Mouse (Mus musculus): ENCODE results near the gene Klf13.
A peak's percentile ranks its signal among the peaks of the same experiment; 100 is the strongest.

Gene Klf13

DNA sequence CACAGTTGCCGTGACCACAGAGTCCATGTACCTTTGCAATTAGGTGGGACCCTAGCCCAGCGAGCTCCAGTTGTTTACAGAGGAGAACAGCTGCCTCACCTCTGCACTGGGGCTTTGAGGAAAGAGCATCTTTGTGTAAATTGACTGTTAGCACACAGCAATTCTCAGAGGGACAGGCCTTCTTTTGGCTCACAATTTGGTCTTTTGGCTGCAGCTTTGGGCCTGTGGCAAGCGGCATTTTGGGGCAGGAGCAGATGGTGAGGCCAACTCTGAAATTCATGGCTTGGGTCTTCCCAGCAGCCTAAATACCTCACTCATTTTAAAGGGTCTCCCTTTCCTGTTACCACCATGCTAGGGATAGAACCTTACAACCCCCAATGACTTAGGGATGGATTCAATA, 10.5 kb upstream of the Klf13 start:
- no peak for DNase-seq (ENCODE audit: low spot score)

DNA sequence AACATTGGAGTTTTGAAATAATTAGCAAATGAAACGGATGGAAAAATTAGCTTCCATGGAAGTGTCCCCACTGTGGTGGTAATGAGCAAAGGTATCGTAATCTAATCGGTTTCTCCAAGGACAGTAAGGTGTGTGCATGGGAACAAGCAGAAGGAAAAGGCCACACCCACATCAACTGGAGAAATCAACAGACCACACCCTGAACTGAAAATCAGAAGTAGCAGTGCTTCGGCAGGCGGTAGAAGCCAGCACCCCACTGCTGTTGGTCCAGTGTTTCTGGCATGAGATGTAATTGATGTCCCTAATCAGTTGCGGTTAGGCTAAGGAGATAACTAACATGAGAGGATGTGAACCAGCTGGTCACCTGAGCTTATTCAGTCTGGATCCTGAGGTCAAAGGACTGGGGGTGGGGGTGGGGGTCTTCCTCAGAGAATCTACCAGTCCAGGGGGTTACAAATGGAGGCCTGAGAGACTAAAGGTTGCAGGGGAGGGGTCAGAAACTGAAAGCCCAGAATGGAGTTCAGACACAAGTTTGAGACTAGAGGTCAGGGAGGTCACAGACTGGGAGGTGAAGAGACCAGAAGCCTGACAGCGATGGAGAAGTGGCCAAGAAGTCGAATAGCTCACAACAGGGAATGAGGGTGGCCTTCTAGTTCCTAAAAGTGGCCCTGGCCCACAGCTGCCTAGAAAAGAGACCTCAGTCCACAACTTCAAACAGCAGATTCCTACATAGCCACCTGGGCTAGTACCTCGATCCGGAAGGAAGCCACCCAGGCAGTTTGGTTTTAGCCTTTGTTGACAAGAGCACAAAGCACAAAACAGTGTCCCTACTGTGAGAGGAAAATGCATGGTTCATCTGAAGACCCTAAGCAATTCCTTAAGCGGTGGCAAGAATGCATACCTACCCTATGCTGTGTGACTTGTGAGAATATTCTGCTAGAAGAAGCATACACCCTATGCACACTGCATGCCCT, 9.1 kb upstream of the Klf13 start:
- no peak for DNase-seq (ENCODE audit: low spot score)

GRCm38 (mm10) chr7:63943946-63944345, 5.2 kb upstream of the Klf13 start:
- DNase-seq (ENCODE audit: low spot score) = no peak

- DNase-seq (ENCODE audit: low spot score) = no peak
Measured at GRCm38 (mm10) chr7:63941501-63941900, 2.8 kb upstream of the Klf13 start.

DNA sequence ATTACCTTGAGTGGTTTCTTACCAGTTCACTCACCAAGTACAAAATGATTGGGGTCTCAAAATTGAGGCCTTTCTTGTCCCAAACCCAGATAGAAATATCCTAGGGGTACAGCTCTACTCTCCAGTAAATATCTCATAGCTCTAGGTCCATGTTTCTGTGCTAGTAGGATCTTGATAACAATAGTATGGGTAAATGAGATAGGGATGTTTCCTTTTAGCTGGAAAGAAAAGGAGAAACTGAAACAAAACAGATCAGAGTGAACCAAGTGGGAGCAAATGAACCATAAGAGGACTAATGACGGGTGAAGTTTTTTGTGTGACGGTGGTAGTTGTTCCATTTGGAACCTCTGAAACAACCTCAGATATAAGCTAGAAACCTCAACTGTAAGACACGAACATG, 2.3 kb upstream of the Klf13 start:
- no peak for DNase-seq (ENCODE audit: low spot score)

DNA sequence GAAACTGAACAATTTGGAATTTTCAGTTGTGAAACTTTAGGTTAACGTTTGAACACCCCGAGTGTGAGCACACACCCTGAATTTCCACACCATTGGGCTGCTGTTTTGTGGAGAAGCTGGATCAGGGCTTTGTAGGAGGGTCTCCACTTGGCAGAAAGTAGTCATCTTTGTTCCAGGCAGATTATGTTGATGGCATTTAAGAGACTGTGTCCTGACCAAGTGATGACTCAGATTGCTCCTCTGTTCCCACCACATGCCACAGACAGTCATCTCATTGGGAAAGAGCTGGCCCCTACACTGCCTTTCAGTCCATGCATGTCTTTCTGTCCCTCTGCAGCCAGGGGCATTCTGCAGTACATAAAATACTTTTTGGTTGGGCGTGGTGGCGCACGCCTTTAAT, 1.6 kb upstream of the Klf13 start:
- DNase-seq (ENCODE audit: low spot score) = no peak

DNA sequence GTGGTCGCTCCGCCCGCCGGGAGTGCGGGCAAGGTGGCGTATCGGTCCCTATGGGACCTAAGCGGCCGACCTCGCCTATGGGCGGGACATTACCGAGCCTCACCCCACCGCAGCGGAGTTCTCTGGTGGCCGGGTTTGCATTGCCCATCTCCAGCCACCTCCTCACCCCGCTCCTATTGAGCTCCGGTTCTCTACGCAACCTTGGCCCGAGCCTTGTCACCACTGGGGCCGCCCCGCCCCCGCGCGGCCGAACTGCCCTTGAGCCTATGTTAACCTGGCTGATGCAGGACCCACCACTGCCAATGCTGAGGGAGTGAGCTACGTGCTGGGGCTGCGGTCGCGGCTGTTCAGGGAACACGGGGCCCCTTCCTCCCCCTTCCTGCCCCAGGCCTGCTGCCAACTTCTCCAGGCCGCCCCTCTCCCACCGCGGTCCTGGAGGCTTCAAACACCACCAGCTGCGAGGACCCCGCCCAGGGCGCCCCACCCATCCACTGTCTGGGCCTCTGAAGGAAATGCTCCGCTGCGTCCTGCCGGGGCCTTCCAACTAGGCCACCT, 759 bp upstream of the Klf13 start:
- peak; percentile 40 for DNase-seq (ENCODE audit: low spot score)

DNA sequence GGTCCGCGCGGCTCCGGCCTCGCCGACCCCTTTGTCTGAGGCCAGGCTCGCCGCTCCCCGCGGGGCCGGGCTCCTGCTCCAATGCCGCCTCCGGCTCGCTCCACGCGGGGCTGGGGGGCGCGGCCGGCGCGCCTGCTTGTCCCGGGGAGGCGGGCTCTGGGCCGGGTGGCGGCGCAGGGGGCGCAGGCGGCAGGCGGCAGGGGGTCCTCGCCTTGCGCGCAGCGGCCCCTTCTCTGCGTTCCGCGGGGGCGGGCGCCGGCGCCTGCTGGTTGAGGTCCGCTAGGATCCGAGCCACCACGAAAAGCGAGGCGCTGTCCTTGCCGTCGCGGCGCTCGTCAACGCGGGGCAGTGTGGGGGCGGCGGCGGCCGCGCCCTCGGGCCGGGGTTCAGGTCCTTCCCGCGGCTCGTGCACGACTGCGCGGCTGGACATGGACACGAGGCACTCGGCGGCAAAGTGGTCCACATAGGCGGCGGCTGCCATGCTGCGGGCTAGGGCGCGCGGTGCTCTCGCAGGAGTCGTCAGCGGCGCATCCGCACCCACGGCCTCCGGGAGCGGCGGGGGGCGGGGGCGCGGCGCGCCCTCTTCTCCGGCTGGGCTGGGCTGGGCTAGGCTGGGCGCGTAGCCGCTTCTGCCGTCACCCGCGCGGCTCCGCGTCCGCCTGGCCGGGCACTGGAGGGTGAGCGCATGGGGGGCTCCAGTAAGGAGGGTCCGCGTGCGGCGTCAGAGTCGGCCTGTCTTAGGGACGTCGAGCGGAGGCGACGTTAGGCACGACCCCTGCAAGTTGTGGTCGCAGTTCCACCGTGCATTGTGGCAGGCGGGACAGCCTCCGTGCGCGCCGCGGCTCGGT, 425 bp downstream of the Klf13 start:
- DNase-seq (ENCODE audit: low spot score) = no peak

DNA sequence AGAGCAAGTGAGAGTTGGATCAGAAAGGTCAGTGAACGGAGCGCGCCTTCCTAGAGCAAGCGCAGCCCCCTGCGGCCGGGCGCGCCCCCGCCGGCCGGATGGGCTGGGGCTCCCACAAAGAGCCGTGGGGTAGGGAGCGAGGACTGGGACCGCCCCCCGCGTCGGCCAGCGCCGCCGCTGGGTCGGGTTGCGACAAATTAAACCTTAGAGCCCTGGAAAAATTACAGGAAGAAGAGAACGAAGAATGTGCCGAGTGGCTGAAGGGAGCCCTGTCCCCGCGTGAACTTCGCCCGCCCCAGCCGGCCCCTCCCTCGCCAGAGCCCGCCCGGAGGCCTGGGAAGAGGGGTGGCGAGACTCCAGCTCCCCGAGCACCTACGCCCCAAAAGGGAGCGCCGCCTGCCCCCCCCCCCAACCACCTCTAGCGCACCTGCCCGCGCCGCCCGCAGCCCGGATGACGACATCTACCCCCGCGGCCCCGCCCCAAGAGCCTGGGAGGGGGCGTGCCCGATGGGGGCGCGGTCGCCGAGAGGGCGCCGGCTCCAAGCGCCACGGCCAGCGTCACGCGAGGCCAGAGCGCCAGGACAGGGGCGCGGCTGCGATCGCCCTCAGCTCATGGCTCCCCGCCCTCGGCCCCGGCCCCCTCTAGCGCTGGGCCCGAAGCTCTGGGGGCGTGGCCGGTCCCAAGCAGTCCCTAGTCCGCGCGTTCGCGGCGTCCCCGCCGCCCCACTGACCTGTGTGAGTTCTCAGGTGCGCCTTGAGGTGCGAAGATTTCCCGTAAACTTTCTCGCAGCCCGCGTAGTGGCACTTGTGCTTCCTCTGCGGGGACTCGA, 1.3 kb downstream of the Klf13 start:
- peak; percentile 81 for DNase-seq (ENCODE audit: low spot score)

DNA sequence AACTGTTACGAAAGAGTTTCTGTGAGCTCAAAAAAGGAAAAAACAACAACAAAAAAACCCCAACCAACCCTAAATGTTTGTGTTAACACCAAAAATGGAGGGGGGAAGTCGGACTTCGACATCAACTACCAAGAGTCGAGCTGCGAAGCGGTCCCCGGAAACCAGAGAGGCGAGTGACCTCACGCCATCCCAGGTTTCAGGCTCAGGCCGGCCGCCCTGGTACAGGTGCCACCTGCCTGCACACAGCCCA, 1.8 kb downstream of the Klf13 start:
- peak; percentile 40 for DNase-seq (ENCODE audit: low spot score)

GRCm38 (mm10) chr7:63936188-63936985, 2.3 kb downstream of the Klf13 start:
- peak; percentile 79 for DNase-seq (ENCODE audit: low spot score)

DNA sequence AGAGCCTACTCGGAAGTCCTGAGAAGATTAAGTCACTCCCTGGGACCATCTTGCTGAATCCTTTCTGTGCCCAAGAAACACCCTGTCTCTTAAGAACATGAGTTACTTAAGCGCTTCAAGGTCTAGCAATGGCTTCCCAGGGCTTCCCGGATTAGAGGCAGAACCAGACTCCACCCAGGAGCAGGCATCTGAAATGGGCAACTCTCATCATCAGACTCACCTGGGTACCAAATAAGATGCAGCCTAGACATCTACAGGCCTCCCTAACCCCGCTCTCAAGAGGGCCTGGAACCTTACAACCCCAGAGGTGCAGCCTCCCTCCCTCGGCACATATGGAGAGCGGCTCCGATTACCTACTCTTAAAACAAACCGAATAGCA, 2.9 kb downstream of the Klf13 start:
- DNase-seq (ENCODE audit: low spot score) = no peak

DNA sequence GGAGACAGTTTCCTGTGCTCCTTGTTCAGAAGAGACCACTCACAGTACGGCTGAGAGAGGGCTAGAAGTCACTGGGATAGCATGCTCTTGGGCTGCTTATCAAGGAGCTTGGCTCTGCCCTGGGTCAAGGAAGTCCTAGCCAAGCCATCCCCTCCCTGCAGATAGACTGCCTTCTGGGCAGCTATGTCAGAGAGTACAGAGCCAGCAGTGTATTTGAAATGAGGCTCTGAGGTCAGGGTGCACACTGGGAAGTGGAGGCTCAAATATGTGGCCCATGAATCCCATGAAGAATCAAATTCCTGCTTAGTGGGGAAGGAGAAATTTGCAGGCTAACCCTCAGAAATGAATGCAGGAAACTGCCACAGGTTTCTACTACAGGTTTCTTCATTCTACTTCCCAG, 4.2 kb downstream of the Klf13 start:
- no peak for DNase-seq (ENCODE audit: low spot score)

DNA sequence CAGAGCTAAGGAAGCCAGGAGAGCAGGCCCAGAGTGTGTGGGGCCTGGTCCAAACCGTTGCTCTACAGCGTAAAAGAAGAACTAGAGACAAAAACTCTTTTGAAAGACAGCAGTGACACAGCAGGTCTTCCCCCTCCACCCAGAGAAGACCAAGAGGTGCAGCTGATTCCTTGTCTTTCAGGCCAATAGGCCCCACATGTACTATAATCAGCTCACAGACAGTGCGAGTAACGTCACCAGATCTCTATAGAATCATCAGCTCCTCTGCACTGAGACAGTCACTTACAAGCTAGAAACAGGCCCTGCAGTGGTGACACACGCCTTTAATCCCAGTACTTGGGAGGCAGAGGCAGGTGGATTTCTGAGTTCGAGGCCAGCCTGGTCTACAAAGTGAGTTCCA, 4.8 kb downstream of the Klf13 start:
- no peak for DNase-seq (ENCODE audit: low spot score)

- DNase-seq (ENCODE audit: low spot score) = no peak
Measured at GRCm38 (mm10) chr7:63932461-63932860, 6.3 kb downstream of the Klf13 start.

DNA sequence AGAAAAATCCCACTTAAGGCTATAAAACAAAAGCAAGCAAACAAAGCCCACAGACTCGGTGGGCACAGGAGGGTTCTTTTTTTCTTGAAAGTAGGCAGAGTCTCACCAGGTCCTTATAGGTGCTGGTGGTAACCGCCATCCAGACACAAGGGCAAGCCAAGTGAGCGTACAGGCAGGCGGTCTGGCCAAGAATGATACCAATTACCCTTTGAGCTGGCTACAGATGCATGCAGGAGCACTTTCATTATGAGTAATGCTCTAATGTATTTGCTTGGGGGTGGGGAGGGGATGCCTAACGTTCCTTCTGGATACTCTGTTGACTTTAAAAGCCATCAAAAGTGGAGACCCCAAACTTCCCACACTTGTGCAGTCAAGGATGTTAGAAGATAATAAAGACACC, 7.9 kb downstream of the Klf13 start:
- no peak for DNase-seq (ENCODE audit: low spot score)

DNA sequence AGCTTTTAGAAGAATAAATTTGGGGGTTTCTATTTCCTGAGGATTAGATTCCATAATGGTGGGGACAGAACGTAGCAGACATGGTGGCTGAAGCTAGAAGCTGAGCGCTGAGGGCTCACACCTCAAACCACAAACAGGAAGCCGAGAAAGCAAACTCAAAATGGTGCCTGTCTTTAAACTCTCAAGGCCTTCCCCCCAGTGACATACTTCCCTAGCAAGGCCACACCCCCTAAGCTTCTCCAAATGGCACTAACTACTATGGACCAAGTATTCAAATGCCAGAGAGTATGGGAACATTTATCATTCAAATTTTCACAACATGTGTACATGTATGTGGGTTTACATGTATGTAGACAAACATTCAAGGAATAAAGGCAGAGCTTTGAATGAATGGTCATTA, 8.6 kb downstream of the Klf13 start:
- DNase-seq (ENCODE audit: low spot score) = no peak

- no peak for DNase-seq (ENCODE audit: low spot score)
Measured at GRCm38 (mm10) chr7:63929080-63929479, 9.6 kb downstream of the Klf13 start.

DNA sequence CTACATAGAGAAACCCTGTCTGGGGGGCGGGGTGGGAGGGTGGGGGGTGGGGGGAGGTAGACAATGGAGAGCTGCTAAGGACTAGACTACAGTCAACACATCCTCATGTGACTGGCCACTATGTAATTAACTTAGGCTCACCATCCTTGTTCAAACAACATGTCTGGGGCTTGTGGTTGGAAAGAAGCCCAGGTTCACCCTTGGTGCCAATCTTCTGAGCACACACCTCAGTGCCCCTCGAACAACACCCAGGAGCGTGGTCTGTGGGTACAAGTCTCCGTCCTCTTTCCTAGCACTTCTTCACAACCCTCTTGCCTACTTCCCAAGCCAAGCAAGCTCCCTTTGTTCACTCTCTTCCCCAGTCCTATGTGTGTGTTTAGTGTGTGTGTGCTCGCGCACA, 11.6 kb downstream of the Klf13 start:
- DNase-seq (ENCODE audit: low spot score) = no peak

DNA sequence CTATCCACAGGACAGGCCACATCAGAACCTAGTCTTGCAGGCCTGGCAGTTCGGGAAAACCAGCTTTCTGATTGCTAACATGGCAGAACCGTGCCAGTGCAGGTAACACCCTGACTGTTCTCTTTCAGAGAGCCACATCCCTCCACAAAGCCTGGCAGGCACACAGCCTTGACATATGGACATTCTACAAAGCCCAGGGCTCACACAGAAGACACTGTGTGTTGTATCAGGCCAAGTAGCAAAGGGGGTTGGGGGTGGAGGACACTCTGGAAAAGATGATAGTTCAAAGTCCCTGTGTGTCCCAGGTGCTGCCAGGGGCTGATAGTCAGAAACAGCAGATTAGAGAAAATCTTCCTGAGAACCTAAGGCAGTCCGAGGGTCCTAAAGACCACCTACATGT, 12.2 kb downstream of the Klf13 start:
- no peak for DNase-seq (ENCODE audit: low spot score)

All from adipocyte (in vitro differentiated cells).